Mouse (Mus musculus): ENCODE measurements around the gene Dnajc11. TPM values are rescaled to one million over a fixed set of nuclear protein-coding genes. Genes with fewer than 3 reads are reported as not detected.

The Dnajc11 gene
- polyA plus RNA-seq, 1 experiment from 2014 or later = 45.4 TPM

- ATAC-seq (replicated peaks; ENCODE audit: insufficient number of reproducible peaks, insufficient read depth, low FRiP score, low read depth) = no peak
- WGBS = 93% methylated on average over 26 of the region's 26 CpGs
- no peaks in the 10 kb centered on the region for H3K4me1 ChIP-seq (replicated peaks)
- H3K9me3 ChIP-seq (replicated peaks) = no peaks in the 10 kb centered on the region
- no peak overlapping the region for H3K9ac ChIP-seq
- H3K27ac ChIP-seq = no peak overlapping the region
- peaks cover 53% of the 10 kb centered on the region for H3K36me3 ChIP-seq
- no peaks in the 10 kb centered on the region for H3K27me3 ChIP-seq
- H3K4me3 ChIP-seq = no peak overlapping the region
- H3K4me2 ChIP-seq = no peak overlapping the region
Measured at GRCm38 (mm10) chr4:151968204-151968921, 34.9 kb downstream of the Dnajc11 start.

GRCm38 (mm10) chr4:151972221-151972967 lies 38.9 kb downstream of the Dnajc11 start:
- ATAC-seq (replicated peaks; ENCODE audit: insufficient number of reproducible peaks, insufficient read depth, low FRiP score, low read depth) = no peak
- Histone ChIP-seq H3K27ac (no peak overlapping the region), H3K36me3 (peaks cover 61% of the 10 kb centered on the region), H3K9me3 (replicated peaks) (no peaks in the 10 kb centered on the region), H3K4me3 (no peak overlapping the region), H3K4me1 (replicated peaks) (no peaks in the 10 kb centered on the region), H3K4me2 (no peak overlapping the region), H3K9ac (no peak overlapping the region), H3K27me3 (no peaks in the 10 kb centered on the region)
- WGBS = 63% methylated on average over 10 of the region's 10 CpGs

GRCm38 (mm10) chr4:151975441-151975840 lies 42.0 kb downstream of the Dnajc11 start:
- ATAC-seq (replicated peaks; ENCODE audit: insufficient number of reproducible peaks, insufficient read depth, low FRiP score, low read depth) = no peak
- Histone ChIP-seq H3K27ac (no peak overlapping the region), H3K9ac (no peak overlapping the region)

GRCm38 (mm10) chr4:151977748-151978147 lies 44.3 kb downstream of the Dnajc11 start:
- no peak for ATAC-seq (replicated peaks; ENCODE audit: insufficient number of reproducible peaks, insufficient read depth, low FRiP score, low read depth)
- no peak overlapping the region for H3K4me2 ChIP-seq
- no peak overlapping the region for H3K4me3 ChIP-seq
- H3K9me3 ChIP-seq (replicated peaks) = no peaks in the 10 kb centered on the region
- H3K4me1 ChIP-seq (replicated peaks) = no peaks in the 10 kb centered on the region
- WGBS = 35% methylated on average over 10 of the region's 10 CpGs
- H3K27ac ChIP-seq = no peak overlapping the region
- H3K9ac ChIP-seq = no peak overlapping the region
- H3K36me3 ChIP-seq = peaks cover 51% of the 10 kb centered on the region
- no peaks in the 10 kb centered on the region for H3K27me3 ChIP-seq

More at GRCm38 (mm10) chr4:151975441-151975840, 42.0 kb downstream of the Dnajc11 start:
- WGBS = 90% methylated on average over 3 of the region's 3 CpGs
- H3K4me2 ChIP-seq = no peak overlapping the region
- H3K4me3 ChIP-seq = no peak overlapping the region
- H3K9me3 ChIP-seq (replicated peaks) = no peaks in the 10 kb centered on the region
- H3K27me3 ChIP-seq = no peaks in the 10 kb centered on the region
- H3K36me3 ChIP-seq = peaks cover 59% of the 10 kb centered on the region
- no peaks in the 10 kb centered on the region for H3K4me1 ChIP-seq (replicated peaks)

- H3K9me3 ChIP-seq (replicated peaks) = no peaks in the 10 kb centered on the region
- peaks cover 28% of the 10 kb centered on the region for H3K36me3 ChIP-seq
- no peak overlapping the region for H3K27ac ChIP-seq
- peaks cover 14% of the 10 kb centered on the region for H3K4me1 ChIP-seq (replicated peaks)
- no peak overlapping the region for H3K4me2 ChIP-seq
- no peak for ATAC-seq (replicated peaks; ENCODE audit: insufficient number of reproducible peaks, insufficient read depth, low FRiP score, low read depth)
- 70% methylated on average over 8 of the region's 8 CpGs for WGBS
- H3K27me3 ChIP-seq = no peaks in the 10 kb centered on the region
- H3K9ac ChIP-seq = no peak overlapping the region
- no peak overlapping the region for H3K4me3 ChIP-seq
Measured at GRCm38 (mm10) chr4:151980699-151981098, 47.2 kb downstream of the Dnajc11 start.

- H3K9ac ChIP-seq = no peak overlapping the region
- no peak overlapping the region for H3K27ac ChIP-seq
- H3K9me3 ChIP-seq (replicated peaks) = no peaks in the 10 kb centered on the region
- H3K4me3 ChIP-seq = no peak overlapping the region
- H3K4me2 ChIP-seq = no peak overlapping the region
- 11% methylated on average over 5 of the region's 5 CpGs for WGBS
- ATAC-seq (replicated peaks; ENCODE audit: insufficient number of reproducible peaks, insufficient read depth, low FRiP score, low read depth) = peak; percentile 43
- peaks cover 20% of the 10 kb centered on the region for H3K4me1 ChIP-seq (replicated peaks)
- peaks cover 27% of the 10 kb centered on the region for H3K36me3 ChIP-seq
- H3K27me3 ChIP-seq = no peaks in the 10 kb centered on the region
Measured at GRCm38 (mm10) chr4:151981363-151981762, 47.9 kb downstream of the Dnajc11 start.

GRCm38 (mm10) chr4:151983043-151983442 lies 49.6 kb downstream of the Dnajc11 start:
- Histone ChIP-seq H3K36me3 (peaks cover 15% of the 10 kb centered on the region), H3K27me3 (no peaks in the 10 kb centered on the region), H3K4me3 (no peak overlapping the region), H3K9ac (no peak overlapping the region), H3K27ac (no peak overlapping the region), H3K4me2 (0 out of 2 replicates have a peak overlapping the region, but pooled peaks have one; percentile 6), H3K9me3 (replicated peaks) (no peaks in the 10 kb centered on the region), H3K4me1 (replicated peaks) (peaks cover 34% of the 10 kb centered on the region)
- WGBS = 57% methylated on average over 17 of the region's 17 CpGs
- no peak for ATAC-seq (replicated peaks; ENCODE audit: insufficient number of reproducible peaks, insufficient read depth, low FRiP score, low read depth)

GRCm38 (mm10) chr4:151983560-151983959 lies 50.1 kb downstream of the Dnajc11 start:
- WGBS = 28% methylated on average over 8 of the region's 9 CpGs
- Histone ChIP-seq H3K36me3 (peaks cover 12% of the 10 kb centered on the region), H3K4me2 (0 out of 2 replicates have a peak overlapping the region, but pooled peaks have one; percentile 6), H3K9me3 (replicated peaks) (no peaks in the 10 kb centered on the region), H3K4me1 (replicated peaks) (peaks cover 37% of the 10 kb centered on the region), H3K27ac (no peak overlapping the region), H3K4me3 (no peak overlapping the region), H3K27me3 (no peaks in the 10 kb centered on the region), H3K9ac (no peak overlapping the region)
- no peak for ATAC-seq (replicated peaks; ENCODE audit: insufficient number of reproducible peaks, insufficient read depth, low FRiP score, low read depth)

- no peak for ATAC-seq (replicated peaks; ENCODE audit: insufficient number of reproducible peaks, insufficient read depth, low FRiP score, low read depth)
- H3K9ac ChIP-seq = no peak overlapping the region
Measured at GRCm38 (mm10) chr4:151985886-151986285, 52.4 kb downstream of the Dnajc11 start.

GRCm38 (mm10) chr4:151986650-151987049 lies 53.2 kb downstream of the Dnajc11 start:
- Histone ChIP-seq H3K4me1 (replicated peaks) (peaks cover 42% of the 10 kb centered on the region), H3K9ac (no peak overlapping the region), H3K27me3 (no peaks in the 10 kb centered on the region), H3K27ac (no peak overlapping the region), H3K4me3 (no peak overlapping the region), H3K4me2 (no peak overlapping the region), H3K9me3 (replicated peaks) (no peaks in the 10 kb centered on the region), H3K36me3 (peaks cover 16% of the 10 kb centered on the region)
- no peak for ATAC-seq (replicated peaks; ENCODE audit: insufficient number of reproducible peaks, insufficient read depth, low FRiP score, low read depth)
- 67% methylated on average over 8 of the region's 8 CpGs for WGBS

More at GRCm38 (mm10) chr4:151985886-151986285, 52.4 kb downstream of the Dnajc11 start:
- Histone ChIP-seq H3K4me3 (no peak overlapping the region), H3K27me3 (no peaks in the 10 kb centered on the region), H3K4me1 (replicated peaks) (peaks cover 42% of the 10 kb centered on the region), H3K36me3 (peaks cover 9% of the 10 kb centered on the region), H3K27ac (no peak overlapping the region), H3K9me3 (replicated peaks) (no peaks in the 10 kb centered on the region), H3K4me2 (no peak overlapping the region)
- 41% methylated on average over 10 of the region's 10 CpGs for WGBS

- WGBS = 23% methylated on average over 10 of the region's 10 CpGs
- Histone ChIP-seq H3K9me3 (replicated peaks) (no peaks in the 10 kb centered on the region), H3K4me3 (peak overlapping the region; percentile 96), H3K4me2 (peak overlapping the region; percentile 83), H3K27ac (peak overlapping the region; percentile 83; the same call in 1 of the 2 replicates), H3K9ac (peak overlapping the region; percentile 94), H3K4me1 (replicated peaks) (peaks cover 43% of the 10 kb centered on the region), H3K27me3 (no peaks in the 10 kb centered on the region), H3K36me3 (peaks cover 26% of the 10 kb centered on the region)
- no peak for ATAC-seq (replicated peaks; ENCODE audit: insufficient number of reproducible peaks, insufficient read depth, low FRiP score, low read depth)
Measured at GRCm38 (mm10) chr4:151988014-151988341, 54.5 kb downstream of the Dnajc11 start.
